Mouse (Mus musculus) layer of hippocampus, postnatal 36 days (tissue): ENCODE data around the gene Slirp. TPM values are rescaled to one million over a fixed set of nuclear protein-coding genes. Genes with fewer than 3 reads are reported as not detected.
"Not testable (repeated sequence)": the region's sequence is repeated elsewhere in the genome, so short reads cannot be mapped to it uniquely, and the experiment has no call there.

Experiments used
- DNase-seq, 2 experiments: peaks; one replicate each; pipeline ENCODE4 v3.0.0; 2022
- microRNA-seq, 2 experiments: library from miRNA; unstranded; fragments of <30 nt; microRNA quantifications; one replicate each; pipeline ENCODE4 v1.2.0; 2021
- total RNA-seq, 2 experiments: library from RNA; stranded (reverse); gene quantifications; 2 replicates each; pipeline ENCODE4 v1.2.3; 2021

Gene Slirp
- total RNA-seq, 2 experiments from 2014 or later = 90.6 to 99.4 TPM

DNA sequence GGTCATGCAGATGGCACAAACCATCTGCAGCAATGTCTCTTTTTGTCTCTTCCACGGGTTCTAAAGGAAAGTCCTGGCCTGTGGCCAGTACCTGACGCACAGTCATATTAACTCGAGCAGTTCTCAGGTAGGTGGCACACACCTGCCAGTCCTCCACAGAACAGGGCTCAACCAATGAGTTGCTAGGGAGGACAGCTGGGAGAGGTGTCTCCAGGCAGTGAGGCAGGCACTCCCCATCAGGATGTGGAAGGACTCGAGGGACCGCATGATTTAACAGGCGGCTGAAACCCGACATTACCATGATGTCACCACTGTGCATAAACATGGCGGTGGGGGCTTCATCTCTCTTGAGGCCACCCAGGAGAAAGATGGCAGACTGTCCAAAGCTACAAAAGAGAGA, 14.8 kb upstream of the Slirp start:
- DNase-seq = no peak

DNA sequence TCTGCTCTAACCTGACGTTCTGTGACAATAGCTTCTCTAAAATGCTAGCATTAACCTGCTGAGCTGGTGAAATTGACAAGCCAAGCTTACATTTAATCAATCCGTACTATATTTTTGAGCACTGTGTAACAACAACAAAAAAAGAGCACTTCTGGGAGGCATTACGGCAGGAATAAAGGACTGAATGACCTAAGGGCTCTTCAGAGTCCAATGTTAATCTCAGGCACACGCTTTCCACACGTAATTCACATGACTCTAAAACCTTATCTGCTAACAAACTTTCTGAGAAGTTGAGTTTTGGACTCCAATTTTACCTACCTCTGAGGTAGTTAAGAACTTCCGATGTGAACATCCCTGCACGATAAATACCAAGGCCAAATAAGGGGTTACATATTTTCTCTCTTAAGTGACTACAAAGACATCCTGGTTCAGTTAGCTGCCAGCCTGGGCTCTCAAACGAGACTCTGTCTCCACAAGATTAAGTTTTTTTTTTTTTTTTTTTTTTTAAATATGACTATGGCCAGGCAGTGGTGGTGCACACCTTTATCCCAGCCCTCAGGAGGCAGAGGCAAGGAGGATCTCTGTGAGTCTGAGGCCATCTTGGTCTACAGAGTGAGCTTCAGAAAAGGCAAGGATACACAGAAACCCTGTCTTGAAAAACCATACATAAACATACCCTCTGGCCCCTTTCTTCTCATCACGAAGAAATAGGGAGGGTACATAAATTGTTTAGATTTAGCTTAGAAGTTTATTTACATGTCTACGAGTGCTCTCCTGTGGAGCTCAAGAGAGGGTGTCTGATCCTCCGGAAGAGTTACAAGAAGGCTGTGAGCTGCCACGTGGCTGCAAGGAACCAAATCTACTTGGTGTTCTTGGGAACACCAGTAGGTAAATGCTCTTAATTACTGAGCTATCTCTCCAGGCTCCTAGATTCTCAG, 1.2 kb upstream of the Slirp start:
- DNase-seq = no peak

DNA sequence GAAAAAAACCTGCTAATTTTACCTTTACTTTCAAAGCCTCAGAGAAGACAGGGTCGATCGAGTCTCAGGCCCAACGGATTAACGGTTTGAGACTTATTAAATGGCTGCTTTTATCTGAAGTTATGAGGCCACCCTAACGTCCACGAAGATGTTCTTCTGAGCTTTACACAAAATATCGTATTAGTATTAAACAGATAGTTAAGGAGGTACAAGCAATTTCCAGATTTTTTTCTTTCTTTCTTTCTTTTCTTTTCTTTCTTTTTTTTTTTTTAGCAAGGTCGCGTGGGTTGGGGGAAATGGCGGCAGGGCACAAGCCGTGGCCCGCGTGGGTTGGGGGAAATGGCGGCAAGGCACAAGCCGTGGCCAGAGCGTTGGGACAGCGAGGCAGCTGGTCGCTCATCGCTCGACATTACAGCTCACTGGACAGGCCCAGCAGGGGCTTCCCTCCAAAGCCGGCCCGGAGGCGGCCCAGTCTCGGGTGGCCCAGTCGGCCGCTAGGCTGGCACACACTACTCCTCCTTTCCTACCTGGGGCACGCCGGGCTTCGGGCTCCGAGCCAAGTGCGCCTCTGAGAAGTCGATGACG, 489 bp upstream of the Slirp start:
- DNase-seq = no peak

DNA sequence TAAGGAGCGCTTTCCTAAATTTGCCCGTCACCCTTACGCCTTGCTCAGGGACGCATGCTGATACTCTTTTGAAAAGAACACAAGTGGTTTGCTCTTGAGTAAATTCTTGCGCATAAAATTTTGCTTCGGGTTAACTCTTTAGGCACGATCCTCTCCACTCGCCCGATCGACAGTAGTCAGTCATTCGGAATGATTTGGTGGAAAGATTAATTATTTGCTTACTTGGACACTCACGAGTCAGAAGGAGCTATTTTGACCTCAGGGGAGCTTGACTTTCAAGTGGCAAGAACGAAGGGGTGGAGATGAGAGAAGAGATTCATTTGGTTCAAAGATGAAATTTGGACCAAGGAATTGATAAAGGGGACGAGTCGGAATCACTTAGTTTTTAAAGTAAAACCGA, 515 bp downstream of the Slirp start:
- no peak for DNase-seq

DNA sequence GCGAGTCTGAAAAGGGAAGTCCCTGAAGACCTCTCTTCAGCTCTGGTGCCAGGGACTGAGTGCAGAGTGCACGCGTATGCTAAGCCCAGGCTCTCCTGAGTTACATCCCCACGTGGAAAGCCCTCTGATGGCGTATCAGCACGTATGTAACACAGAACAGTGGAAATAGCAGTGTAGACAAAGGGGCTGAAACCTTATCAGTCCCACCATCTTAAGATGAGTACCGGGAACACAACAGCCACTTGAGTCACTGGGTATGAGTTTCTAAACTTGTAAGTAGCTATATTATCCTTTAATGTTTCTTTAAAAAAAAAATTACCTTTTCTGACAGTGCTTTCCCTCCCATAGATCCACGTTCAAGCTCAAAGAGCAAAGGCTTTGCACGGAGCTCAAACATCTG, 5.8 kb downstream of the Slirp start:
- no peak for DNase-seq

DNA sequence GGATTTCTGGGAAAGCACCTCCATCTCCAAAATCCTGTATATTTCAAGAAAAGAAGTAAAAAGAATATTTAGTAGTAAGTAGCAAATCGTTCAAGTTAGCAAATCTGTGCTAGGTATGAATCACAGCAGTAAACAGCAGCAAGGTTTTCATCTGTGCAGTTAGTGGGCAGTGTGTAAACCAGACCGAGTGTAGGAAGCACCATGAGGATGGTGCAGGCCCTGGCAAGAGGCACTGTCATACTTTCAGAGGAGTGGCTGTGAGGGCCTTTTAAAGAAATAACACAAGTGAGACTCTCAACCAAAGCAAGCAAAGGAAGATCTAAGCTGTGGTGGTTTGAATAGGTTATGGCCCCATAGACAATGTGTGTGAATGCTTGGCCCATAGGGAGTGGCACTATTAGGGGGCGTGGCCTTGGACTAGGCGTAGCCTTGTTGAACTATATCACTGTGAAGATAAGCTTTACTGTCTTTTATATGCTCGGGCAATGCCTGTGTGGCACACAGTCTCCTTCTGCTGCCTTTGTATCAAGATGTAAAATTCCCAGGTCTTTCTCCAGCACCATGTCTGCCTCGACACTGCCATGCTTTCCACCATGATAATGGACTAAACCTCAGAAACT, 21.1 kb downstream of the Slirp start:
- DNase-seq = no peak

DNA sequence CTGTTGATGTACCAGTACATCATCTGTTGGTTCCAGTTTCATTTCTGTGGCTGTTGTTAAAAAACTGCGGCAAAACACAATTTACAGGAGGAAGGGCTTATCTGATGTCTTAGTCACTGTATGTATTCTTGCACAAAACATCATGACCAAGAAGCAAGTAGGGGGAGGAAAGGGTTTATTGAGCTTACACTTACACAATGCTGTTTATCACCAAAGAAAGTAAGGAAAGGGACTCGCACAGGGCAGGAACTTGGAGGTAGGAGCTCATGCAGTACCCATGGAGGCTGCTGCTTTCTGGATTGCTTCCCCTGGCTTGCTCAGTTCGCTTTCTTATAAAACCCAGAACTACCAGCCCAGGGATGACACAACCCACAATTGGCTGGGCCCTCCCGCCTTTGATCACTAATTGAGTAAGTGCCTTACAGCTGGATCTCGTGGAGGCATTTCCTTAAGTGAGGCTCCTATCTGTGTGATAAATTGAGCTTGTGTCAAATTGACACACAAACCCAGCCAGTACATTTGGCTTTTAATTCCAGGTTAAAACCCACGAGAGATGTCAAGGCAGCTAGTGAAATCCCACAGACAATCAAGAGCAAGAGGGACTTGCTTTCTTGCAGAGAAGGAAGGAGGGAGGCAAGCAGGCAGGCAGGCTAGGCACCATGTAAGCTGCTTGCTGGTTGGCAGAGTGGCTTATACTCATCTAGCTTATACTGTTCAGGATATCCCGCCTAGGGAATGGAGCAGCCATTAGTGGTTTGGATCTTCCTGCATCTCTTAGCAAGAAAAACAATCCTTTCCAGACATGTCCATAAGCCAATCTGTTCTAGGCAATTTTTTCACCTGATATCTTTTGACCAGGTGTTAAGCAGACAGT, 26.8 kb downstream of the Slirp start:
- DNase-seq = no peak

DNA sequence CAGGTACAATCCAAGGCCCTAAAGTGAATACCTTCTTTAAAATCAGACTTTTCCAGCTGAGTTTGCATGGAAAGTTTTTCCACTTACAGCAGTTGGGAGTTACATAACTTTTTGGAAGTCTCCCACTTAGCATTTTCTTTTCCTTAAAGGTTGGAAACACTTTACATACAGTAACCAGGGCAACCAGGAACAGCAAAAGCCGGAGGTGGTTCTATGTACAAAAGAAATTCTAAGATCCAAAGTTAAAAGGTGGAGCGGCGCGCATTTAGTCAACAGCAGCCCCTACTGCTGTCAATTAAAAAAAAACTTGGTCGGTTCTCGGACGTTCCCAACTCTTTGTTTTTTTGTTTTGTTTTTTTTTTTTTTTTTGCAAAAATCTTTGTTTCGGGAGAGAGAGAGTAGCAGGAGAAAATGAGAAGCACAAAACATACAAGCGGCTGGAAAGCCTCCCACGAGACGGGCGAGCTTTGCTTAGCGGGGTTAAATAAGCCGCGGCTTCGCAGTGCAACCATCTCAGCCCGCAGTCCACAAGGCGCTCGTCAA, 27.8 kb downstream of the Slirp start:
- DNase-seq = no peak

DNA sequence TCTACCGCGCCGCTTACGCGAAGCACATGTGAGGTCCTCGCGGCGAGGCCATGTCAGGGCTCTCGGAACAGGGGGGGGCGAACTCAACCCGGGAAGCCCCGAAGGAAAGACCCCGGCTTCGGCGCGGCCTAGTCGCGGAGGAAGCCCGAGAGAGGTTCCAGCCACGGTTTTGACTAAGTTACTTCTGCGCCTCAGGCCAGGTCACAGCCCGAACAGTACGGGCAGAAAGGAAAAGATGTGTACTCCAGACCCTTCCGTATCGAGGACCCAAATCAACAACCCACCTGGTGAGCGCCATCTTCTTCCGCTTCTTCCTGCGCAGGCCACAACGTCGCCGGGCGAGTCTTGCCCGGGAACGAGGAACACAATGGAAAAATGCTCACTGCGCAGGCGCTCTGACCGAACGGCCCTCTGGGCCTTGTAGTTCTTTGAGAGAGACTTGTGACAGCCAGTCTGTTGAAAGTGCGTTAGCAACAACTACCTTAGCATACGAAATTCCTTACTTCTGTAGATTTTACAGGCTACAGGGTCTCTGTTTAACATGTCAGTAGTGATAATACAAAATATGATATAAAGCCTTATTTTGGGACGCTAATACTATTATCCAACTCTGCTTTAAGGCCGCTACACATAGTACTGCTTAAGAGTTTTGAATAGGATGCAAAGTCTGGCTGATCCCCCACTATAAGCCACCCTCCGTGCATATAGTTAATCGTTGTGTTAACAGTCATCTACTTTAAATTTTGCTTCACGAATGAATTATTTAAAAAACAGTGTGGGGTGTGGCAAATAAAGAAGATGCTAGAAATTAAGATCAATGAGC, 28.5 kb downstream of the Slirp start, which contains the start of gene Snw1:
TSS of gene Snw1 (minus strand) at position 311 of the 823 bp plus-strand sequence.
- DNase-seq = peak; percentile 92 to 93

DNA sequence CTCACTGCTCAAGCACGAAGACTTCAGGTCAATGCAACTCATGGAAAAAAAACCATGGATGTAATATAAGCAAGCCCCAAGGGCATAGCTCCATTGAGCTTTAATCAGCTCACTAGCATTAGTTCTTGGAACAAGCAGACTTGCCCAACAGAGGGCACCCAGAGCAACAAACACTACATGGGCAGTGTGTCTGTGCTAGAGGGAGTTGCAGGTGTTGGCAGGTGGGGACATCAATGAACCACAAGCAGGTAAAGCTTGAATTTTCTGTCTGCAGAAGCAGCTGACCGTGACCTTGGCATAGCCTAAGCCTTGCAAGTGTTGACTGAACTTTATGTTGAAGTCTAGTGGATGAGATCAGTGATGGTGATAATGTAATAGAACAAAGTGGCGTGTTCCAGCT, 31.1 kb downstream of the Slirp start:
- DNase-seq = no peak

DNA sequence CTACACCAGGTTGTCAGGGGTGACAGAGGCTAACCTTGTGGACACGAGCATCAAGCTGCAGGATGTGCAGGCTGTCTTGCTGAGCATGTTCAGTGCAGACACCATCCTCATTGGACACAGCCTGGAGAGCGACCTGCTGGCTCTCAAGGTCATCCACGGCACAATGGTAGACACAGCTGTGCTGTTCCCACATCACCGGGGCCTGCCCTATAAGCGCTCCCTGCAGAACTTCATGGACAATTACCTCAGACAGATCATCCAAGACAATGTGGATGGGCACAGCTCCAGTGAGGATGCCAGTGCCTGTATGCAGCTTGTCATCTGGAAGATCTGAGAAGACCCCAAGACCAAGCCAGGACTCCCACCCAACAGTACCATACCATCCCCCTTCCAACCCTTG, 38.8 kb downstream of the Slirp start:
- DNase-seq = not testable (repeated sequence)

DNA sequence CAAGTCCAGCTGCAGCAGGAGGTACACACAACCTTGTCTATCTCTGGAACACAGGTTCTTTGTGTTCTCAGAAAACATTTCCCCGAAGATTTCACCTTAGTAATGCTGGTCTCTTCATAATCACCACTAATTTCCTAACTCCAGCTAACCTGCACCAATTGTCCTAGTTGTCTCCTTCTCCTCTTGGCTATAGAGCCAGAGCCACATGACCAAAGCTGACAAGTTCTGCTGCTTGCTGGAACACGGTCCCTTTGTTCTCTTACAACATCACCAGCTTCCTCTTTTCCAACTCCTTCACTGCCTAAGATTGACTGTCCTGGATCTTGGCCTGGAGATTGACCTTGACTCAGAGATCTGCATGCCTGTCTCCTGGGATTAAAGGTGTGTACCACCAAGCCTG, 45.0 kb downstream of the Slirp start:
- not testable (repeated sequence) for DNase-seq

DNA sequence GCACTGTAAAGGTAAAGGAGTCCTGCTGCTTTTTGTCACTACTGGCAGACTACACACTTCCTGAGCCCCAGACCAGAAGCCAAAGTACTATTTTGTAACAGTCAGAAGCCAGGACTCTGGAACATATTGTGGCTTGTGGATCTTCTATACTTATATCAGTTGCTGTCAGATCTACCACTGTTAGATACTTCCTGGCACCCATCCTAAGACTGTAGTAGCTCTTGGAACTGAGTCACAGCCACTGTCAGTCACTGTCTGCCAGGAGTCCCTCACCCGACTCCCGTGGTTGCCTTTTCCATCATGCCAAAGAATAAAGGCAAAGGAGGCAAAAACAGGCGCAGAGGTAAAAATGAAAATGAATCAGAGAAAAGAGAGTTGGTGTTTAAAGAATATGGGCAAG, 50.7 kb downstream of the Slirp start, which contains the start of gene Gm5788:
TSS of gene Gm5788 (plus strand) at position 301 of the 400 bp plus-strand sequence.
- DNase-seq = not testable (repeated sequence)

Small RNA genes lying within 50 kb of the gene (microRNA-seq; reads per million reads assigned to microRNA genes)
- gene Mir3068 = 61.2 to 107 reads per million in 2 experiments

Other genes starting within 250 kb of the Slirp start
- gene Samd15, start 244.2 kb upstream of the Slirp start, total RNA-seq = 1 to 10 TPM; 2.7 to 2.9 TPM
- gene Tmed8, start 243.4 kb upstream of the Slirp start, total RNA-seq = 10 to 100 TPM; 29.4 to 30.4 TPM
- 1 to 10 TPM; 2.6 to 3.7 TPM for gene Noxred1, start 205.2 kb upstream of the Slirp start, total RNA-seq
- 10 to 100 TPM; 52.3 to 60.7 TPM for gene Vipas39, start 177.6 kb upstream of the Slirp start, total RNA-seq
- gene Ahsa1, start 177.4 kb upstream of the Slirp start, total RNA-seq = 100 to 1,000 TPM; 198 to 207 TPM
- under 1 TPM in 1 of 2 experiments, not detected in 1; 0.42 TPM for gene Ism2, start 144.2 kb upstream of the Slirp start, total RNA-seq
- 10 to 100 TPM; 29.2 to 32.8 TPM for gene Sptlc2, start 55.5 kb upstream of the Slirp start, total RNA-seq
- 10 to 100 TPM; 20.8 to 21.7 TPM for gene Alkbh1, start 121 bp downstream of the Slirp start, total RNA-seq
- gene Snw1, start 28.4 kb downstream of the Slirp start, total RNA-seq = 10 to 100 TPM; 67.3 to 68.6 TPM
- gene Gm5788, start 50.8 kb downstream of the Slirp start, total RNA-seq = not detected
- not detected for gene Gm8300, start 70.4 kb downstream of the Slirp start, total RNA-seq
- not detected for gene Oog1, start 158.8 kb downstream of the Slirp start, total RNA-seq
- gene Gm4027, start 175.0 kb downstream of the Slirp start, total RNA-seq = not detected
- gene Gm16381, start 200.7 kb downstream of the Slirp start, total RNA-seq = not detected